Mouse (Mus musculus) testis, adult 2 months (tissue): ENCODE measurements around the gene Gm10964.
A peak's percentile ranks its signal among the peaks of the same experiment; 100 is the strongest.

Experiments
- CTCF ChIP-seq: fragments of 200-500 bp; IDR thresholded peaks from 2 replicates; pipeline ENCODE4 v1.5.1; 2012; ENCODE audit warnings: low read depth, mild to moderate bottlenecking, inconsistent platforms, low read length, moderate library complexity; ENCODE audit not compliant: control insufficient read depth, insufficient read depth, insufficient replicate concordance
- POLR2A ChIP-seq: fragments of 200-500 bp; IDR thresholded peaks from 2 replicates; pipeline ENCODE4 v1.6.1; 2012; ENCODE audit warnings: low read depth, mild to moderate bottlenecking, inconsistent platforms, low read length, moderate library complexity; ENCODE audit not compliant: control insufficient read depth

GRCm38 (mm10) chr3:103734696-103735519 is 4.3 kb upstream of the Gm10964 start:
- TF ChIP-seq POLR2A (0 out of 2 replicates have a peak, but pooled peaks have one; percentile 8), CTCF (no peak)
